Mouse (Mus musculus): ENCODE measurements around the gene Itgb4.

GRCm38 (mm10) chr11:116034584-116034983 is 60.1 kb downstream of the Itgb4 start:
- TF ChIP-seq POLR2A (IDR thresholded peaks at IDR 0.05; ENCODE audit: low read depth, low read length) (no peak), CTCF (IDR thresholded peaks at IDR 0.05; ENCODE audit: extremely low read depth, insufficient read depth, insufficient read length, insufficient replicate concordance) (no peak)
